Mouse (Mus musculus): ENCODE measurements around the gene Pnpo. TPM values are rescaled to one million over a fixed set of nuclear protein-coding genes. Genes with fewer than 3 reads are reported as not detected.

Pnpo gene
- 13.9 and 20.0 TPM in 2 replicates for polyA plus RNA-seq (2015; fragmentation: Nextera tagmentation; extraction: Ambion mirVana)

GRCm38 (mm10) chr11:96943746-96944304 is at the start of gene Pnpo:
TSS of gene Pnpo (minus strand) at chr11:96943986.
- peaks cover 17% of the 10 kb centered on the region for H3K4me1 ChIP-seq
- peak within 1 kb of the TSS; percentile 67 for H3K9ac ChIP-seq
- peak within 1 kb of the TSS; percentile 54 for H3K4me3 ChIP-seq
- no peaks in the 10 kb centered on the region for H3K36me3 ChIP-seq (ENCODE audit: poor library complexity, severe bottlenecking)
- peak; percentile 99 for ATAC-seq
- 1% methylated on average over 29 of the region's 29 CpGs for WGBS
- H3K27me3 ChIP-seq = peaks cover 7% of the 10 kb centered on the region; the same call in 1 of the 2 replicates
- H3K9me3 ChIP-seq (replicated peaks) = no peaks in the 10 kb centered on the region
- H3K27ac ChIP-seq = no peak within 1 kb of the TSS
- H3K4me2 ChIP-seq = peak within 1 kb of the TSS; percentile 95

- H3K9ac ChIP-seq = 0 out of 2 replicates have a peak overlapping the region, but pooled peaks have one; percentile 12
- peaks cover 30% of the 10 kb centered on the region for H3K27me3 ChIP-seq
- no peak for ATAC-seq
Measured at GRCm38 (mm10) chr11:96992722-96993311, 49.0 kb upstream of the Pnpo start.

GRCm38 (mm10) chr11:96991501-96991900 is 47.7 kb upstream of the Pnpo start:
- 75% methylated on average over 5 of the region's 5 CpGs for WGBS
- H3K27me3 ChIP-seq = peaks cover 43% of the 10 kb centered on the region
- ATAC-seq = no peak

More at GRCm38 (mm10) chr11:96992722-96993311, 49.0 kb upstream of the Pnpo start:
- WGBS = 62% methylated on average over 8 of the region's 8 CpGs
- Histone ChIP-seq H3K36me3 (ENCODE audit: poor library complexity, severe bottlenecking) (no peaks in the 10 kb centered on the region), H3K4me3 (no peak overlapping the region), H3K4me2 (no peak overlapping the region), H3K9me3 (replicated peaks) (no peaks in the 10 kb centered on the region), H3K27ac (no peak overlapping the region), H3K4me1 (peaks cover 22% of the 10 kb centered on the region)

GRCm38 (mm10) chr11:96987873-96988655 is 44.3 kb upstream of the Pnpo start:
- no peak overlapping the region for H3K27ac ChIP-seq
- H3K4me3 ChIP-seq = peak overlapping the region; percentile 33
- H3K9me3 ChIP-seq (replicated peaks) = no peaks in the 10 kb centered on the region
- peaks cover 72% of the 10 kb centered on the region for H3K27me3 ChIP-seq
- no peaks in the 10 kb centered on the region for H3K36me3 ChIP-seq (ENCODE audit: poor library complexity, severe bottlenecking)
- H3K4me1 ChIP-seq = peaks cover 12% of the 10 kb centered on the region; the same call in 1 of the 2 replicates
- peak overlapping the region; percentile 59 for H3K4me2 ChIP-seq
- 4% methylated on average over 31 of the region's 31 CpGs for WGBS
- peak overlapping the region; percentile 49 for H3K9ac ChIP-seq
- peak; percentile 50; the same call in 1 of the 2 replicates for ATAC-seq

More at GRCm38 (mm10) chr11:96991501-96991900, 47.7 kb upstream of the Pnpo start:
- Histone ChIP-seq H3K4me2 (no peak overlapping the region), H3K9me3 (replicated peaks) (no peaks in the 10 kb centered on the region), H3K4me1 (peaks cover 15% of the 10 kb centered on the region), H3K27ac (no peak overlapping the region), H3K4me3 (no peak overlapping the region), H3K36me3 (ENCODE audit: poor library complexity, severe bottlenecking) (no peaks in the 10 kb centered on the region), H3K9ac (no peak overlapping the region)

- H3K27me3 ChIP-seq = peaks cover 60% of the 10 kb centered on the region
- no peak overlapping the region for H3K4me3 ChIP-seq
- no peak overlapping the region for H3K4me2 ChIP-seq
- no peak overlapping the region for H3K27ac ChIP-seq
- no peak for ATAC-seq
- H3K4me1 ChIP-seq = peaks cover 14% of the 10 kb centered on the region
- WGBS = 72% methylated on average over 3 of the region's 3 CpGs
- H3K9ac ChIP-seq = no peak overlapping the region
- no peaks in the 10 kb centered on the region for H3K9me3 ChIP-seq (replicated peaks)
- H3K36me3 ChIP-seq (ENCODE audit: poor library complexity, severe bottlenecking) = no peaks in the 10 kb centered on the region
Measured at GRCm38 (mm10) chr11:96986463-96986862, 42.7 kb upstream of the Pnpo start.

- no peak overlapping the region for H3K9ac ChIP-seq
- H3K27me3 ChIP-seq = peaks cover 60% of the 10 kb centered on the region
- WGBS = 21% methylated on average over 4 of the region's 4 CpGs
- H3K27ac ChIP-seq = no peak overlapping the region
- H3K4me2 ChIP-seq = no peak overlapping the region
- no peaks in the 10 kb centered on the region for H3K36me3 ChIP-seq (ENCODE audit: poor library complexity, severe bottlenecking)
- no peaks in the 10 kb centered on the region for H3K9me3 ChIP-seq (replicated peaks)
- peaks cover 14% of the 10 kb centered on the region for H3K4me1 ChIP-seq
- no peak for ATAC-seq
- no peak overlapping the region for H3K4me3 ChIP-seq
Measured at GRCm38 (mm10) chr11:96984903-96985302, 41.1 kb upstream of the Pnpo start.

- Histone ChIP-seq H3K4me2 (peak within 1 kb of the TSS; percentile 42), H3K36me3 (ENCODE audit: poor library complexity, severe bottlenecking) (no peaks in the 10 kb centered on the region), H3K9ac (peak within 1 kb of the TSS; percentile 43), H3K4me1 (peaks cover 14% of the 10 kb centered on the region), H3K9me3 (replicated peaks) (no peaks in the 10 kb centered on the region), H3K4me3 (no peak within 1 kb of the TSS), H3K27ac (no peak within 1 kb of the TSS), H3K27me3 (peaks cover 45% of the 10 kb centered on the region)
- ATAC-seq = no peak
- 74% methylated on average over 7 of the region's 7 CpGs for WGBS
Measured at GRCm38 (mm10) chr11:96982859-96983258, 39.1 kb upstream of the Pnpo start, which contains the start of gene Sp2. TSS of gene Sp2 (minus strand) at chr11:96982959.

- peaks cover 41% of the 10 kb centered on the region for H3K27me3 ChIP-seq
- no peaks in the 10 kb centered on the region for H3K36me3 ChIP-seq (ENCODE audit: poor library complexity, severe bottlenecking)
- H3K9me3 ChIP-seq (replicated peaks) = no peaks in the 10 kb centered on the region
- ATAC-seq = no peak
- H3K4me1 ChIP-seq = peaks cover 9% of the 10 kb centered on the region
- H3K27ac ChIP-seq = no peak overlapping the region
- H3K4me3 ChIP-seq = no peak overlapping the region
- WGBS = 4% methylated on average over 7 of the region's 7 CpGs
- H3K9ac ChIP-seq = peak overlapping the region; percentile 43
- H3K4me2 ChIP-seq = peak overlapping the region; percentile 42
Measured at GRCm38 (mm10) chr11:96982355-96982754, 38.6 kb upstream of the Pnpo start.

- WGBS = 82% methylated on average over 15 of the region's 15 CpGs
- H3K9ac ChIP-seq = no peak overlapping the region
- peaks cover 12% of the 10 kb centered on the region for H3K4me1 ChIP-seq
- no peaks in the 10 kb centered on the region for H3K9me3 ChIP-seq (replicated peaks)
- H3K4me2 ChIP-seq = no peak overlapping the region
- no peaks in the 10 kb centered on the region for H3K36me3 ChIP-seq (ENCODE audit: poor library complexity, severe bottlenecking)
- peaks cover 32% of the 10 kb centered on the region for H3K27me3 ChIP-seq
- no peak overlapping the region for H3K4me3 ChIP-seq
- H3K27ac ChIP-seq = no peak overlapping the region
- no peak for ATAC-seq
Measured at GRCm38 (mm10) chr11:96981461-96981860, 37.7 kb upstream of the Pnpo start.

GRCm38 (mm10) chr11:96980021-96980420 is 36.2 kb upstream of the Pnpo start:
- Histone ChIP-seq H3K9ac (no peak overlapping the region), H3K4me1 (peaks cover 23% of the 10 kb centered on the region), H3K4me2 (no peak overlapping the region)

GRCm38 (mm10) chr11:96979329-96979728 is 35.5 kb upstream of the Pnpo start:
- Histone ChIP-seq H3K4me2 (no peak overlapping the region), H3K4me3 (no peak overlapping the region), H3K9ac (no peak overlapping the region), H3K36me3 (ENCODE audit: poor library complexity, severe bottlenecking) (no peaks in the 10 kb centered on the region), H3K4me1 (peaks cover 23% of the 10 kb centered on the region), H3K27me3 (peaks cover 13% of the 10 kb centered on the region), H3K27ac (no peak overlapping the region), H3K9me3 (replicated peaks) (no peaks in the 10 kb centered on the region)
- ATAC-seq = no peak
- 88% methylated on average over 7 of the region's 7 CpGs for WGBS

More at GRCm38 (mm10) chr11:96980021-96980420, 36.2 kb upstream of the Pnpo start:
- Histone ChIP-seq H3K36me3 (ENCODE audit: poor library complexity, severe bottlenecking) (no peaks in the 10 kb centered on the region), H3K27ac (no peak overlapping the region), H3K9me3 (replicated peaks) (no peaks in the 10 kb centered on the region), H3K27me3 (peaks cover 19% of the 10 kb centered on the region), H3K4me3 (no peak overlapping the region)
- ATAC-seq = no peak
- WGBS = 73% methylated on average over 5 of the region's 5 CpGs

Measured in forebrain, embryonic 13.5 days (tissue).